Mouse (Mus musculus) liver, postnatal 0 days (tissue): ENCODE results near the gene Reln.

Experiments
- CTCF ChIP-seq: sonication (generic); IDR thresholded peaks from 2 replicates; pipeline ENCODE4 v1.5.1; 2016; ENCODE audit warnings: antibody characterized with exemption, low read depth
- EP300 ChIP-seq: IDR thresholded peaks from 2 replicates; pipeline ENCODE4 v1.6.1; 2016; ENCODE audit warnings: antibody characterized with exemption, low read depth, mild to moderate bottlenecking

DNA sequence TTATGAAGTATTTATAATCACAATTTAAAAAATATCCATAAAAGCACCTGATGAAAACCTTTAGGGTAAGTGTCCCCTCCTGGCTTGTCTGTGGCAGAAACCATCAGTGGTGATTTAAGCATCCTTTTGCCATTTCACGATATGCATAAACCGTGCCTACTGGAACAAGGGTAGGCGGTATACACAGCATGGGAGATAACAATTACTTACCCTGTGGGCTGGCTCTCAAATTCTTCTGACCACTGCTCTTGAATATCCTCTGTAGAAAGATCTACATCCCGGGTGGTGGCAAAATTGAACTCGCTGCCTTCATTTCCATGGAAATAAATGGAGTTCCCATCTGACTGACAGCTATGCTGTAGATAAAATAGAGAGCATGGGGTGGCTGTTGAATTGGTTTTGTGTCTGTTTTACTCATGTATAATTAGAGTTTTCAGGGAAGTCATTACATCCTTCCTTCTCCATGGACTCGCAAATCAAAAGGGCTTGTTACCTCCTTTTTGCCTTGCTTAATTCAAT lies 264.0 kb downstream of the Reln start:
- TF ChIP-seq CTCF (no peak), EP300 (no peak)
